Mouse (Mus musculus): ENCODE data around the gene Strn3.

- no peak for TF ChIP-seq TCF12 (IDR thresholded peaks at IDR 0.05; ENCODE audit: insufficient read depth, poor library complexity, severe bottlenecking)
- TF ChIP-seq USF1 (IDR thresholded peaks at IDR 0.05; ENCODE audit: low read depth): no peak
- TF ChIP-seq CEBPB (IDR thresholded peaks at IDR 0.05; ENCODE audit: insufficient read depth, poor library complexity, severe bottlenecking): no peak
- TF ChIP-seq POLR2AphosphoS2 (IDR thresholded peaks at IDR 0.05; ENCODE audit: insufficient read length, low read depth): no peak
- no peak for TF ChIP-seq MYOD1 (IDR thresholded peaks at IDR 0.05; ENCODE audit: control insufficient read depth in 1 of 3, insufficient read length in 2 of 3, low read depth in 2 of 3)
- TF ChIP-seq POLR2A (IDR thresholded peaks at IDR 0.05; ENCODE audit: insufficient read length, low read depth): no peak
Measured at GRCm38 (mm10) chr12:51606138-51606537, 85.6 kb downstream of the Strn3 start.

Measured in myocyte (in vitro differentiated cells).